Mouse (Mus musculus) kidney, adult 11 months (tissue): Measurements from ENCODE around the gene Spice1.
A peak's percentile ranks its signal among the peaks of the same experiment; 100 is the strongest.

Source experiments
- DNase-seq: peaks from one replicate; pipeline ENCODE4 v3.0.0; 2022

Spice1 gene

GRCm38 (mm10) chr16:44347071-44347901 is at the start of gene Spice1:
Spice1 (plus strand) TSS chr16:44347121.
- peak; percentile 92 for DNase-seq

GRCm38 (mm10) chr16:44299438-44300093 is 47.4 kb upstream of the Spice1 start:
- DNase-seq: no peak

DNA sequence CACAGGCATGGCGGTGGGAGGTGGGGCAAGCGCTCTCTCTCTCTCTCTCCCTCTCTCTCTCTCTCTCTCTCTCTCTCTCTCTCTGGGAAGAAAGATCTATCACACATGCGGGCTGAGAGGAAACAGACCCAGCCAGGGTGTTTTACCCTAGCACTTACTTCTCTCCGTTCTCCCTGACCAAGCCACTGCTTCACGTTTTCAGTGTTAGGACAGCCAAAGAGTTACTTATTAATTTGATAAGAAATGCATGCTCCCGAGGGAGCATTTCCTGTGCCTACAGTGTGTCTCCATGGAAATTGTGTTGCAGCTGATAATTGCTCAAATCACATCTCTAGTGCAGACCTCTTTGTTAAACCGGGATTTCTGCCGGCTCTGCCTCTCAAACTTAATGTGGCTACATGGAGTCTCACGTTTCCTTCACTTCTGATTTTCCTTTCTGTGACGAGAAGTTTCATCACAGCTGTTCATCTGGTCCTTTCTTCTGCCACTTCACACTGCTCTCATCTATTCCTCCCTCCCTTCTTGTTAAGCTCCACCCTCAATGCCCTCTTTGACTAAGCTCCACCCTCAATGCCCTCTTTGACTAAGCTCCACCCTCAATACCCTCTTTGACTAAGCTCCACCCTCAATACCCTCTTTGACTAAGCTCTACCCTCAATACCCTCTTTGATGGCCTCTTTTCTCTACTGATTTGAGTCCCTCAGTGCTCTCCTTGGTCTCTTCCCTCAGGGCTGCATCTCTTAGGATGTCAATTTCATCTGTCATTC is 44.6 kb upstream of the Spice1 start:
- DNase-seq: no peak

DNA sequence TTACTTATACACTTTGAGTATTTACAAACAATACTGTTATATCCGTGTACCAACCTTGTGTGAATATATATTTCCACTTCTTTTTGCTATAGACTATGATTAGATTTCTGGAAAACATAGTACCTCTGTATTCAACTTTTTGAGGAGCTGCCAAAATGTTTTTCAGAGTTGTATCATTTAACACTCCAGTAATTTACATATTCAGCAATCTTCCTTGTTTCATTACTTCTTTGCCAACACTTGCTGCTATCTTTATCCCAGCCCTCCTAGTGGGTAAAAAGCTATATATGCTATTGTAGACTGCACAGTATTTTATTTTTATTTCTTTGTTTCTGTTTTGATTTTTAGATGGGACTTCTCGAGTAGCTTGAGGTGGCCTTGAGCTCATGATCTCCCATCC is 43.1 kb upstream of the Spice1 start:
- DNase-seq: no peak

DNA sequence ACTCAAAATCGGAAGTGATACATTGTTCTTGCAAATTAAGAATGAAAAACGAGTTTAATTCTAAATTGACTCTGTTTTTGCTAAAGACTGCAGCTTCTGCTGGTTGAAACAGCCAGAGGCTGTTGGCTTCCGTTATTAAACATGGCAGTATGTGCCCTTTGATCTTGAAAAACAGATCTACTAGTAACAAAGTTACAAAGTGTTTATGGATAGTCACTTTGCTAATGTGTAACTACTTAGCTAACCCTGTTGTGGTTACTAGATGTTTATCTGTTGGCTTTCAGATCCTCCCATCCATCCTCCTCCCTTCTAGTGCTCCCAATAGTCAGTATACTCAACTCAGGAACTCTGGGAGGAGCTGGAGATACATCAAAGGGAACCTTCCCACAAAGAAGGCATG is 41.3 kb upstream of the Spice1 start:
- no peak for DNase-seq

DNA sequence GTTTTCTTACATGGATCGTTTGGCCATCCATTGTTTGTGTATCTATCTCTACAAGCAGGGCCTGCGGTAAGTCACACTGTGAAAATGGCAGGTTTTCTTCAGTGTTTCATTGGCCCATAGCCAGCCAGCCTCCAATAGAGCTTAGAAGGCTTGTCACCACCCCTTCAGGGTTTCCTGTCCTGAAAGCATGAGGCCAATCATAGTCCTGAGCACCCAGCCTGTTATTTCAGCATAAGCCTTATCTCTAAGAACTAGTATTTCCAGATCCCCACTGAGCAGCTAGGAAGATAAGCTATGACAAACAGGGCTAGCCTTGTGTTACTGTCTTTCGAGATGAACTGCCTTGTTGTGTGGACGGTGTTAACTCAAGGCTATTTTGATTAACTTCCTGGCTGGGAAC is 33.5 kb upstream of the Spice1 start:
- DNase-seq: no peak

DNA sequence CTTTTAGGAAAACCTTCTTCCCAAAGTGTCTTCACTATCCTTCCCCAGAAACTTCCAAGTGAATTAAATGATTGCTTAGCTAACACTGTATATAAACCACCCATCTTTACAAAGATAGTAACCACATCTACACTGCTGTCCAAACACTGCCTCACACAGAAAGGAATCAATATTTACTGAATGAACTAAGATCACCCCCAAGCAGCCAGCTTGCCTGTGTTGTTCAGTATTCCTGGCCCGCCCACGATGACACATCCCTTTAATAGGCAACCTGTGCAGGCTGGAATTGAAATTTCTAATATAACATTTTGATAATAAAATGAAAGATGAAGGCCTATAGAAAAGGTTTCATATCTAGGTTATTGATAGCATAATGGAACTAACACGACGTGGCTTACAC is 30.6 kb upstream of the Spice1 start:
- DNase-seq: no peak

DNA sequence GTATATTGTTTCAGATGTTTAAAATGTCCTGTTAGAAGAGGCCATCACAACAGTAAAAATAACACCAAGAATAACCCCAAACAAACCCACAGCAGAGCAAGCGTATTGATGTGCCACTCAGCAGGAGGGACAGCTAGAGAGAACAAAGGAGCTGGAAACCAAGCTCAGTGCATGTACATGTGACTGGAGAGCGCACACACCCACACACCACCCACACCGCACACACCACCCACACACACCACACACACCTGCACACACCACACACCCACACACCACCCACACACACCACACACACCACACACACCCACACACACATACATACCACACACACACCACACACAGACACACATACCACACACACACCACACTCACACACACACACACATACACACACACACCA is 26.7 kb upstream of the Spice1 start:
- DNase-seq: no peak

GRCm38 (mm10) chr16:44328644-44329043 is 18.3 kb upstream of the Spice1 start:
- no peak for DNase-seq

DNA sequence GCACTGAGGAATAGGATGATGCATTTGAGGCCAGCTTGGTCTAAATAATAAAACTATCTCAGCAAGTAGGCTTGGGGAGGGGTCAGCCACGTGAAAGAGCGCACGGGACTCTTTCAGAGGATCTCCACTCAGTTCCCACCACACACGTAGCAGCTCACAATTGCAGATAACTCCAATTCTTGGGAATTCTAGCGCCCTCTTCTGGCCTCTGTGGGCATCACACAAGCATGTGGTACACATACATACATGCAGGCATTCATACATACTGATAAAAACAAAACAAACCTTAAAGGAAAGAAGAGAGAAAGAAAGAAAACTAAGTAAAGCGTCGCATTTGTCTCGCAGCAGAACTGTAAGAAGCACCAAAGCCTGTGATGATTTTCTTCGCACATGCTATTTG is 16.3 kb upstream of the Spice1 start:
- no peak for DNase-seq

DNA sequence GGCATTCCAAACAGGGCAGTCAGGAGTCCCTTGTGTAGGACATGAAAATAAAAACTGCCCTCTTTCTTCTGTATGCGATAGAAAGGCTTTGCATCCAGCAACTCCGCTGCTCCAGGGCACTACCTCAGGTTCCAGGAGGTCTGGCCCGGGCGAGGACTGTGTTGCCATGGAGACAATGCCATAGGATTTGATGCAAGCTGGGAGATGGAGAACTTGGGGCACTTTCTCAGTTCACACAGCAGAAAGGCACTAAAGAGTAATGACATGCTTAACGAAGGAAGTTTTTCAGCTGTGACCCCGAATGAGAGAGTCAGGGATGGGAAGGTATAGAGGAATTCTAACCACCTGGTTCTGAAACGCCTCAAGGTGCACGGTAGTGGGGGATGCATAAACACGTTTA is 15.8 kb upstream of the Spice1 start:
- no peak for DNase-seq

- DNase-seq: no peak
Observed at GRCm38 (mm10) chr16:44331671-44331994, 15.3 kb upstream of the Spice1 start.

DNA sequence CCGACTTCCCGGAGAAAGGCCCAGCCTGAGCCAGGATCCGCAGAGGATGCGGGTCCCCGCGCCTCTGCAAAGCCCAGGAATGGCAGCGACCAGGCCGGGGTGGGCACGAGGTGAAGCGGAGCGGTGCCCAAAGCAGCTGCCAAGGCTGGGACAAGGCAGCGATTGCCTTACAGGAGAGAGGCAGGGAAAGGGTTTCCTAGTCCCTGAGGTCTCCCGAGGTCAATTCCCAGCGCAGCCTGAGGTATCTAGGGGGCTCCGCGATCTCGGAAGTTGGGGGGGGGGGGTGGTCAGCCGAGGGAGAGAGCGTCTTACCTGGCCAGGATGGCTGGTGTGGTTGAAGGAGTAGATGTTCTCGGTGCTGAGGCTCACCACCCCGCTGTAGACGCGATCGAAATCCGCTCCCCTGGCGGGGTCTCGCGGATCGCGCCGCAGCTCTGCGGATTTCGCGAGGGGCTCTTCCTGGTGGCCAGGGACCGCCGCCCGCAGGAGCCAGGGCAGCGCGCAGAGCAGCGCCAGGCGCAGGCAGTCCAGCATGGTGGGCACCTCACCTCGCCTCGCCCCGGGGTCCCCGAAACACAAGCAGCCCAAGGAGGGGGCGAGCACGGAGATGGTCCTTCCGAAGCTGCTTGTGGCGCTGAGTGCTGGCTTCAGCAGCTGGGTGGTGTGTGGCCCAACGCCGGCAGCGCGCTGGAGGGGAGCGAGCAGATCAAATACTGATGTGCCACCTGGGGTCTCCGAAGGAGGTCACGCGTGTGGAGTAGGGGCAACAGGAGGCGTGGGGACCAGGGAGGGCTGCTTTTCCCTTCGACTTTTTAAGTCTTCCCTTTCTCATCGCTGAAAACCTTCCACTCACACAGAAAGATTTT is 14.7 kb upstream of the Spice1 start:
- no peak for DNase-seq

GRCm38 (mm10) chr16:44332861-44333284 is 14.0 kb upstream of the Spice1 start, which contains the start of gene Sidt1:
Sidt1 (minus strand) TSS chr16:44333196.
- no peak for DNase-seq

DNA sequence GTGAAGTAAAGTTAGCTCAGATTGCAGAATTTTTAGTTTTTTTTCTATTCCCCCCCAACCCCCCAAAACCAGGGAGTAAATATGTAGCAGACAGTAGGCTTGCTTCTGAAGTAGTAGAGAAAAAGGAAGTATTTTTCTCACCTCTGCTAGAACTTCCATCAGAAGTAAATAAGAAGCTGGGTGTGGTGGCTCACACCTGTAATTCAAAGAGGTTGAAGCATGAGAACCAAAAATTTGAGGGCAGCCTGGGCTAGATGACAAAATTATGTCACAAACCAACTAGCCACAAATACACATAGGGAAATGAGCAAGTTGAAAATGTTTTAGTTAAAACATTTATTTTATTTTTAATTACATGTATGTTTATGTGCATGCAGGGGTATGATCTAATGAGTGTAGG is 9.4 kb upstream of the Spice1 start:
- DNase-seq: no peak

- no peak for DNase-seq
Observed at GRCm38 (mm10) chr16:44349801-44350397, 3.0 kb downstream of the Spice1 start.

DNA sequence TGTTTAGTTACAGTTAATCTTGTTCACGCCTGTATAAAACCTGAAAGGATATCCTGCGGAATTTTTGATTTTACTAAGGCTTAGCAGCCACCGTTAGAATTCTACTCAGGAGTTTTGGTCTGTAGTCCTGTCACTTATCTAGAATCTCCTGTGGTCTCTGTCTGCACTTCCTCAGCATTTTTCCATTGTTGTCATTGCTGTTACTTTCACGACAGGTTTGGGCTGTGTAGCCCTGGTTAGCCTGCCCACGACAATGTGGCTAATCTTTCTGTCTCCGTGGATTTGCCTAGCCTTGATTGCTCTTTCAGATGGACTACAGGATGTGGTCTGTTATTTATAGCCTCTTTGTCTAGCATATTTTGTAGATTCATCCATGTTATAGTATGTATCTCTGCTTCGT is 9.4 kb downstream of the Spice1 start:
- DNase-seq: no peak

GRCm38 (mm10) chr16:44357571-44358268 is 10.8 kb downstream of the Spice1 start:
- peak; percentile 36 for DNase-seq

DNA sequence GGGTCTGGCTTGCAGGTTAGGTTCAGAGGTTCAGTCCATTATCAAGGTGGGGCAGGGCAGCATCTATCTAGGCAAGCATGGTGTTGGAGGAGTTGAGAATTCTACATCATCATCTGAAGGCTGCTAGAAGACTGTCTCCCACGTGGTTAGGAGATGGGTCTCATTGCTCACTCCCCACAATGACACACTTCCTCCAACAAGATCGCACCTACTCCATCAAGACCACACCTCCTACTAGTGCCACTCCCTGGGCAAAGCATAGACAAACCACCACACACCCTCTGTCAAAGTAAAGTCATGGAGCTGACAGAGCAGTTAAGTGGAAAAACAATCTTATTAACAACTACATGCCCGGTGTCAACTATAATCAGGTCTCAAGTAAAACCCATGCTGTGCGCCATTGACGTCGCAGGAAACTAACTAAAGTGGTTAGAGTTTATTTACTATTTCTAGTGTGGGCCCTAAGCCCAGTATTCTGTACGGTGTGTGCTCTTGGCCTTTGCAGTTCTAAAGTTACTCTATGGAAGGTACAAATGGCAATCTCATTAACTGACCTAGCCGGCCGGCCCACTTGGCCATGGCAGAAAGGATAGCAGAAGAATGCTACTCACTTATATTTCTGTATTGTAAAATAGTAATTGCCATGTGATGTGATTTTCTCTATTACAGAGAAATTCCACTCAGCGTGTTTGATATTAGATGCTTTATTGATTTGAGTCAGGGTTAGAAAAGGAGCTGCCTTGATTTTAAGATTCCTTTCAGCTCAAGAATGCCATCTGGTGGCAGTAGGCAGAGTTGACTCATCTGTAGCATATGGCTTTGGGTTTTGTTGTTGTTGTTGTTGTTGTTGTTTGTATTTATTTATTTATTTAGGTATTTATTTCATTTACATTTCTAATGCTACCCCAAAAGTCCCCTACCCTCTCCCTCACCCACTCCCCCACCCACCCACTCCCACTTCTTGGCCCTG is 15.3 kb downstream of the Spice1 start:
- no peak for DNase-seq

- no peak for DNase-seq
Observed at GRCm38 (mm10) chr16:44365522-44365921, 18.6 kb downstream of the Spice1 start.
